Mouse (Mus musculus): ENCODE results near the gene Cry2. TPM values are rescaled to one million over a fixed set of nuclear protein-coding genes. Genes with fewer than 3 reads are reported as not detected.
A peak's percentile ranks its signal among the peaks of the same experiment; 100 is the strongest.
"Not testable (repeated sequence)": the region's sequence is repeated elsewhere in the genome, so short reads cannot be mapped to it uniquely, and the experiment has no call there.

The Cry2 gene
- total RNA-seq (2021), result 10 to 100 TPM; 11.9 to 19.8 TPM
- long read RNA-seq, experiment 1, partial matches to known transcripts, result 0 of 8 reads
- long read RNA-seq, experiment 1, other reads (novel, unspliced or antisense), result 5 of 8 reads
- long read RNA-seq, experiment 2, transcript Cry2-201 (12 exons, 3,976 nt), result major isoform, 22 of 39 reads
- long read RNA-seq, experiment 2, partial matches to known transcripts, result 2 of 39 reads
- long read RNA-seq, experiment 2, other reads (novel, unspliced or antisense), result 15 of 39 reads

- peak; percentile 99 for DNase-seq
Observed at GRCm38 (mm10) chr2:92433578-92434374, at the start of gene Cry2. Gene Cry2 (minus strand): TSS chr2:92434043.

GRCm38 (mm10) chr2:92483505-92483904 is 49.7 kb upstream of the Cry2 start:
- DNase-seq, result no peak

- DNase-seq, result no peak
Observed at GRCm38 (mm10) chr2:92482551-92482950, 48.7 kb upstream of the Cry2 start.

- no peak for DNase-seq
Observed at GRCm38 (mm10) chr2:92478313-92478688, 44.5 kb upstream of the Cry2 start.

- no peak for DNase-seq
Observed at GRCm38 (mm10) chr2:92477672-92478312, 43.9 kb upstream of the Cry2 start.

GRCm38 (mm10) chr2:92476580-92476979 is 42.7 kb upstream of the Cry2 start:
- DNase-seq, result not testable (repeated sequence)

- no peak for DNase-seq
Observed at GRCm38 (mm10) chr2:92475711-92476110, 41.9 kb upstream of the Cry2 start.

GRCm38 (mm10) chr2:92474920-92475319 is 41.1 kb upstream of the Cry2 start:
- DNase-seq, result no peak

GRCm38 (mm10) chr2:92471886-92472670 is 38.2 kb upstream of the Cry2 start:
- DNase-seq, result no peak

GRCm38 (mm10) chr2:92464690-92465089 is 30.8 kb upstream of the Cry2 start:
- DNase-seq, result no peak

GRCm38 (mm10) chr2:92461215-92461614 is 27.4 kb upstream of the Cry2 start:
- no peak for DNase-seq

- peak; percentile 37 for DNase-seq
Observed at GRCm38 (mm10) chr2:92459921-92460707, 26.3 kb upstream of the Cry2 start, which contains the start of gene Slc35c1. Gene Slc35c1 (minus strand): TSS chr2:92460538.

GRCm38 (mm10) chr2:92459141-92459920 is 25.5 kb upstream of the Cry2 start:
- peak; percentile 76 for DNase-seq

- DNase-seq, result no peak
Observed at GRCm38 (mm10) chr2:92458481-92458880, 24.6 kb upstream of the Cry2 start.

GRCm38 (mm10) chr2:92456970-92457530 is 23.2 kb upstream of the Cry2 start:
- DNase-seq, result no peak

- DNase-seq, result no peak
Observed at GRCm38 (mm10) chr2:92455704-92456103, 21.9 kb upstream of the Cry2 start.

- DNase-seq, result no peak
Observed at GRCm38 (mm10) chr2:92454166-92454565, 20.3 kb upstream of the Cry2 start.

GRCm38 (mm10) chr2:92451126-92451525 is 17.3 kb upstream of the Cry2 start:
- no peak for DNase-seq

- DNase-seq, result no peak
Observed at GRCm38 (mm10) chr2:92447121-92447740, 13.4 kb upstream of the Cry2 start.

GRCm38 (mm10) chr2:92446656-92447055 is 12.8 kb upstream of the Cry2 start:
- no peak for DNase-seq
